Mouse (Mus musculus): Measurements from ENCODE around the gene Meox1. TPM values are rescaled to one million over a fixed set of nuclear protein-coding genes. Genes with fewer than 3 reads are reported as not detected.

Gene Meox1
- polyA plus RNA-seq, 1 experiment from 2014 or later, result 0.80 TPM

- H3K27me3 ChIP-seq (ENCODE audit: control insufficient read depth, insufficient read depth, low read depth, low read length), result no peaks in the 10 kb centered on the region
- no peaks in the 10 kb centered on the region for H3K36me3 ChIP-seq (ENCODE audit: control insufficient read depth, insufficient read depth, low read length)
- no peak for ATAC-seq
- no peak overlapping the region for H3K4me3 ChIP-seq (ENCODE audit: low read depth, low read length)
- no peak overlapping the region for H3K27ac ChIP-seq (ENCODE audit: low read length)
- 89% methylated on average over 4 of the region's 4 CpGs for WGBS
- no peaks in the 10 kb centered on the region for H3K4me1 ChIP-seq (ENCODE audit: control insufficient read depth, insufficient read depth, low read length)
- no peaks in the 10 kb centered on the region for H3K9me3 ChIP-seq (replicated peaks; ENCODE audit: control insufficient read depth, low read length, poor library complexity, severe bottlenecking)
- H3K4me2 ChIP-seq (ENCODE audit: low read length), result no peak overlapping the region
- H3K9ac ChIP-seq (ENCODE audit: low read depth, low read length), result no peak overlapping the region
These were observed 44.9 kb downstream of the Meox1 start for GRCm38 (mm10) chr11:101849286-101849685.

GRCm38 (mm10) chr11:101847509-101847908, 46.7 kb downstream of the Meox1 start:
- 80% methylated on average over 5 of the region's 5 CpGs for WGBS
- H3K9me3 ChIP-seq (replicated peaks; ENCODE audit: control insufficient read depth, low read length, poor library complexity, severe bottlenecking), result no peaks in the 10 kb centered on the region
- no peaks in the 10 kb centered on the region for H3K36me3 ChIP-seq (ENCODE audit: control insufficient read depth, insufficient read depth, low read length)
- no peak overlapping the region for H3K9ac ChIP-seq (ENCODE audit: low read depth, low read length)
- H3K4me2 ChIP-seq (ENCODE audit: low read length), result no peak overlapping the region
- no peaks in the 10 kb centered on the region for H3K27me3 ChIP-seq (ENCODE audit: control insufficient read depth, insufficient read depth, low read depth, low read length)
- no peak overlapping the region for H3K27ac ChIP-seq (ENCODE audit: low read length)
- no peak overlapping the region for H3K4me3 ChIP-seq (ENCODE audit: low read depth, low read length)
- no peak for ATAC-seq
- H3K4me1 ChIP-seq (ENCODE audit: control insufficient read depth, insufficient read depth, low read length), result no peaks in the 10 kb centered on the region

GRCm38 (mm10) chr11:101842773-101843163, 51.4 kb downstream of the Meox1 start:
- no peaks in the 10 kb centered on the region for H3K4me1 ChIP-seq (ENCODE audit: control insufficient read depth, insufficient read depth, low read length)
- H3K36me3 ChIP-seq (ENCODE audit: control insufficient read depth, insufficient read depth, low read length), result no peaks in the 10 kb centered on the region
- no peak overlapping the region for H3K9ac ChIP-seq (ENCODE audit: low read depth, low read length)
- no peak overlapping the region for H3K4me2 ChIP-seq (ENCODE audit: low read length)
- no peak overlapping the region for H3K4me3 ChIP-seq (ENCODE audit: low read depth, low read length)
- 87% methylated on average over 3 of the region's 3 CpGs for WGBS
- H3K27me3 ChIP-seq (ENCODE audit: control insufficient read depth, insufficient read depth, low read depth, low read length), result no peaks in the 10 kb centered on the region
- no peak overlapping the region; the same call in 1 of the 2 replicates for H3K27ac ChIP-seq (ENCODE audit: low read length)
- no peaks in the 10 kb centered on the region for H3K9me3 ChIP-seq (replicated peaks; ENCODE audit: control insufficient read depth, low read length, poor library complexity, severe bottlenecking)
- ATAC-seq, result no peak

GRCm38 (mm10) chr11:101841998-101842772, 52.0 kb downstream of the Meox1 start:
- WGBS, result 85% methylated on average over 15 of the region's 15 CpGs
- no peaks in the 10 kb centered on the region for H3K9me3 ChIP-seq (replicated peaks; ENCODE audit: control insufficient read depth, low read length, poor library complexity, severe bottlenecking)
- no peak overlapping the region for H3K4me3 ChIP-seq (ENCODE audit: low read depth, low read length)
- H3K4me1 ChIP-seq (ENCODE audit: control insufficient read depth, insufficient read depth, low read length), result no peaks in the 10 kb centered on the region
- no peaks in the 10 kb centered on the region for H3K27me3 ChIP-seq (ENCODE audit: control insufficient read depth, insufficient read depth, low read depth, low read length)
- H3K36me3 ChIP-seq (ENCODE audit: control insufficient read depth, insufficient read depth, low read length), result no peaks in the 10 kb centered on the region
- no peak overlapping the region for H3K9ac ChIP-seq (ENCODE audit: low read depth, low read length)
- H3K27ac ChIP-seq (ENCODE audit: low read length), result no peak overlapping the region; the same call in 1 of the 2 replicates
- H3K4me2 ChIP-seq (ENCODE audit: low read length), result no peak overlapping the region
- ATAC-seq, result no peak

- Histone ChIP-seq H3K27ac (ENCODE audit: low read length) (no peak overlapping the region), H3K9me3 (replicated peaks; ENCODE audit: control insufficient read depth, low read length, poor library complexity, severe bottlenecking) (no peaks in the 10 kb centered on the region), H3K9ac (ENCODE audit: low read depth, low read length) (no peak overlapping the region), H3K36me3 (ENCODE audit: control insufficient read depth, insufficient read depth, low read length) (no peaks in the 10 kb centered on the region), H3K27me3 (ENCODE audit: control insufficient read depth, insufficient read depth, low read depth, low read length) (no peaks in the 10 kb centered on the region), H3K4me1 (ENCODE audit: control insufficient read depth, insufficient read depth, low read length) (no peaks in the 10 kb centered on the region), H3K4me3 (ENCODE audit: low read depth, low read length) (no peak overlapping the region), H3K4me2 (ENCODE audit: low read length) (no peak overlapping the region)
- over 99% methylated on average over 3 of the region's 3 CpGs for WGBS
- ATAC-seq, result no peak
These were observed 53.8 kb downstream of the Meox1 start for GRCm38 (mm10) chr11:101840405-101840804.

- Histone ChIP-seq H3K4me3 (ENCODE audit: low read depth, low read length) (no peak overlapping the region), H3K36me3 (ENCODE audit: control insufficient read depth, insufficient read depth, low read length) (no peaks in the 10 kb centered on the region), H3K9ac (ENCODE audit: low read depth, low read length) (no peak overlapping the region), H3K4me2 (ENCODE audit: low read length) (no peak overlapping the region), H3K4me1 (ENCODE audit: control insufficient read depth, insufficient read depth, low read length) (0 out of 2 replicates have a peak, but pooled peaks cover 2% of the 10 kb centered on the region), H3K27me3 (ENCODE audit: control insufficient read depth, insufficient read depth, low read depth, low read length) (no peaks in the 10 kb centered on the region), H3K9me3 (replicated peaks; ENCODE audit: control insufficient read depth, low read length, poor library complexity, severe bottlenecking) (no peaks in the 10 kb centered on the region), H3K27ac (ENCODE audit: low read length) (no peak overlapping the region)
- 49% methylated on average over 8 of the region's 8 CpGs for WGBS
- ATAC-seq, result no peak
These were observed 54.7 kb downstream of the Meox1 start for GRCm38 (mm10) chr11:101839426-101839825.

- H3K9ac ChIP-seq (ENCODE audit: low read depth, low read length), result no peak overlapping the region
- 46% methylated on average over 7 of the region's 7 CpGs for WGBS
- peak overlapping the region; percentile 43 for H3K27ac ChIP-seq (ENCODE audit: low read length)
- H3K4me1 ChIP-seq (ENCODE audit: control insufficient read depth, insufficient read depth, low read length), result 0 out of 2 replicates have a peak, but pooled peaks cover 5% of the 10 kb centered on the region
- no peaks in the 10 kb centered on the region for H3K9me3 ChIP-seq (replicated peaks; ENCODE audit: control insufficient read depth, low read length, poor library complexity, severe bottlenecking)
- H3K4me3 ChIP-seq (ENCODE audit: low read depth, low read length), result no peak overlapping the region
- H3K4me2 ChIP-seq (ENCODE audit: low read length), result no peak overlapping the region
- no peak for ATAC-seq
- no peaks in the 10 kb centered on the region for H3K27me3 ChIP-seq (ENCODE audit: control insufficient read depth, insufficient read depth, low read depth, low read length)
- H3K36me3 ChIP-seq (ENCODE audit: control insufficient read depth, insufficient read depth, low read length), result no peaks in the 10 kb centered on the region
These were observed 62.2 kb downstream of the Meox1 start for GRCm38 (mm10) chr11:101832001-101832400.

GRCm38 (mm10) chr11:101830616-101831015, 63.6 kb downstream of the Meox1 start:
- H3K9me3 ChIP-seq (replicated peaks; ENCODE audit: control insufficient read depth, low read length, poor library complexity, severe bottlenecking), result no peaks in the 10 kb centered on the region
- H3K4me2 ChIP-seq (ENCODE audit: low read length), result no peak overlapping the region
- no peaks in the 10 kb centered on the region for H3K27me3 ChIP-seq (ENCODE audit: control insufficient read depth, insufficient read depth, low read depth, low read length)
- no peak for ATAC-seq
- no peak overlapping the region for H3K27ac ChIP-seq (ENCODE audit: low read length)
- WGBS, result 77% methylated on average over 8 of the region's 8 CpGs
- H3K4me3 ChIP-seq (ENCODE audit: low read depth, low read length), result no peak overlapping the region
- no peaks in the 10 kb centered on the region for H3K36me3 ChIP-seq (ENCODE audit: control insufficient read depth, insufficient read depth, low read length)
- H3K4me1 ChIP-seq (ENCODE audit: control insufficient read depth, insufficient read depth, low read length), result 0 out of 2 replicates have a peak, but pooled peaks cover 5% of the 10 kb centered on the region
- no peak overlapping the region for H3K9ac ChIP-seq (ENCODE audit: low read depth, low read length)

GRCm38 (mm10) chr11:101830112-101830511, 64.1 kb downstream of the Meox1 start:
- Histone ChIP-seq H3K4me1 (ENCODE audit: control insufficient read depth, insufficient read depth, low read length) (0 out of 2 replicates have a peak, but pooled peaks cover 5% of the 10 kb centered on the region), H3K9ac (ENCODE audit: low read depth, low read length) (no peak overlapping the region), H3K36me3 (ENCODE audit: control insufficient read depth, insufficient read depth, low read length) (no peaks in the 10 kb centered on the region), H3K27me3 (ENCODE audit: control insufficient read depth, insufficient read depth, low read depth, low read length) (no peaks in the 10 kb centered on the region), H3K4me2 (ENCODE audit: low read length) (no peak overlapping the region), H3K4me3 (ENCODE audit: low read depth, low read length) (no peak overlapping the region), H3K27ac (ENCODE audit: low read length) (no peak overlapping the region), H3K9me3 (replicated peaks; ENCODE audit: control insufficient read depth, low read length, poor library complexity, severe bottlenecking) (no peaks in the 10 kb centered on the region)
- WGBS, result 21% methylated on average over 10 of the region's 10 CpGs
- no peak for ATAC-seq
